Mouse (Mus musculus): ENCODE measurements around the gene Anks6. TPM values are rescaled to one million over a fixed set of nuclear protein-coding genes. Genes with fewer than 3 reads are reported as not detected.
"Not testable (repeated sequence)": the region's sequence is repeated elsewhere in the genome, so short reads cannot be mapped to it uniquely, and the experiment has no call there.

Anks6 gene
- total RNA-seq (2021) = 10 to 100 TPM; 18.6 to 21.1 TPM

GRCm38 (mm10) chr4:47056791-47057509 is at the start of gene Anks6:
Gene Anks6, minus strand, starts transcription at chr4:47057427.
- peak; percentile 81 to 84 for DNase-seq (ENCODE audit: low spot score in 2 of 2)
- intact Hi-C loops (cut with DNase I) = loop anchor here (10.0 kb wide), 1 partner anchor 552 kb away; no protein-coding TSS in a partner anchor

GRCm38 (mm10) chr4:47103561-47103960 is 46.3 kb upstream of the Anks6 start:
- DNase-seq (ENCODE audit: low spot score in 2 of 2) = no peak
- intact Hi-C loops (cut with DNase I) = no loop called here

GRCm38 (mm10) chr4:47093647-47094046 is 36.4 kb upstream of the Anks6 start:
- intact Hi-C loops (cut with DNase I) = no loop called here
- no peak for DNase-seq (ENCODE audit: low spot score in 2 of 2)

GRCm38 (mm10) chr4:47093161-47093560 is 35.9 kb upstream of the Anks6 start:
- no peak for DNase-seq (ENCODE audit: low spot score in 2 of 2)
- intact Hi-C loops (cut with DNase I) = no loop called here

- intact Hi-C loops (cut with DNase I) = no loop called here
- DNase-seq (ENCODE audit: low spot score in 2 of 2) = no peak
Observed at GRCm38 (mm10) chr4:47092387-47093021, 35.3 kb upstream of the Anks6 start.

GRCm38 (mm10) chr4:47091493-47092386 is 34.5 kb upstream of the Anks6 start, which contains the start of gene Galnt12:
Gene Galnt12, plus strand, starts transcription at chr4:47091909.
- intact Hi-C loops (cut with DNase I) = no loop called here
- peak; percentile 24 to 46 for DNase-seq (ENCODE audit: low spot score in 2 of 2)

DNA sequence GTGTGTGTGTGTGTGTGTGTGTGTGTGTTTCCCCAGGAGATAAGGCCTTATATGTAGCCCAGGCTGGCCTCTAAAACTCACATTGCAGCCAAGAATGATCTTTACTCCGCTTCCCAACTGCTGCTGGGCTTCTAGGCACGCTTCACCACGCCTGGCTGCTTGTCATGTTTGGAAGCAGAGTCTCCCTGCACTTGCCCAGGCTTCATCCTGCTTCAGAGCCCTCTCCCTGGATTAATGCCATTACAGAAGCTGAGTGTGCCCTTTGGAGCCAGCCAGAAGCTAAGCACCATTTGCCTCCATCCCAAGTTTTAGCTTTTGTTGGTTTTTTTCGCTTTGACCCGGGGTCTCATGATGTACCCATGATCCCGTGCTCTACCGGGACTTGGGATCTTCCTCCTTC is 31.4 kb upstream of the Anks6 start:
- no peak for DNase-seq (ENCODE audit: low spot score in 2 of 2)
- intact Hi-C loops (cut with DNase I) = no loop called here

GRCm38 (mm10) chr4:47083824-47084223 is 26.6 kb upstream of the Anks6 start:
- DNase-seq (ENCODE audit: low spot score in 2 of 2) = no peak
- intact Hi-C loops (cut with DNase I) = no loop called here

- intact Hi-C loops (cut with DNase I) = no loop called here
- no peak for DNase-seq (ENCODE audit: low spot score in 2 of 2)
Observed at GRCm38 (mm10) chr4:47080647-47081010, 23.4 kb upstream of the Anks6 start.

GRCm38 (mm10) chr4:47079997-47080646 is 22.9 kb upstream of the Anks6 start:
- intact Hi-C loops (cut with DNase I) = no loop called here
- no peak for DNase-seq (ENCODE audit: low spot score in 2 of 2)

DNA sequence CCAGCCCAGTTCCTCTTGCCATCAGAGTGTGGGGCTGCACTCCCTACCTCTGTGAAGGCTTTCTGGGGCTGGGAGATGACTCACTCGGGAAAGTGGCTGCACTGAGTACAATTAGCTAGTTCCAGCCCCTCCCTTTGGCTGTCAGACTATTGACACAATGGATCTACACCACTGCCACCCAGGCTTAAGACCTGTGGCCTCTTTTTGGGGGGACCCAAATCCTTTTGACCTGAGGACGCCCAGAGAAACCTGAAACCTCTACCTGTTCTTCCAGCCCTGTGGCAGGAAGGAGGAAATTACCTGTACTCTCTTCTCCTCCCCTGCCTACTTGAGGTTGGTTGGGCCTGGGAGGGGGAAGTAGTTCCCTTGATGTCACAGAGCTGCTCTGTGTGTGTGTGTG is 17.8 kb upstream of the Anks6 start:
- peak in 1 of 2 experiments; percentile 40 for DNase-seq (ENCODE audit: low spot score in 2 of 2)
- intact Hi-C loops (cut with DNase I) = no loop called here

- intact Hi-C loops (cut with DNase I) = no loop called here
- DNase-seq (ENCODE audit: low spot score in 2 of 2) = no peak
Observed at GRCm38 (mm10) chr4:47060900-47061299, 3.7 kb upstream of the Anks6 start.

GRCm38 (mm10) chr4:47057510-47058325 is 491 bp upstream of the Anks6 start:
- intact Hi-C loops (cut with DNase I) = loop anchor here (10.0 kb wide), 1 partner anchor 553 kb away; no protein-coding TSS in a partner anchor
- no peak for DNase-seq (ENCODE audit: low spot score in 2 of 2)

GRCm38 (mm10) chr4:47055570-47056080 is 1.6 kb downstream of the Anks6 start:
- intact Hi-C loops (cut with DNase I) = loop anchor here (10.0 kb wide), 1 partner anchor 551 kb away; no protein-coding TSS in a partner anchor
- no peak for DNase-seq (ENCODE audit: low spot score in 2 of 2)

DNA sequence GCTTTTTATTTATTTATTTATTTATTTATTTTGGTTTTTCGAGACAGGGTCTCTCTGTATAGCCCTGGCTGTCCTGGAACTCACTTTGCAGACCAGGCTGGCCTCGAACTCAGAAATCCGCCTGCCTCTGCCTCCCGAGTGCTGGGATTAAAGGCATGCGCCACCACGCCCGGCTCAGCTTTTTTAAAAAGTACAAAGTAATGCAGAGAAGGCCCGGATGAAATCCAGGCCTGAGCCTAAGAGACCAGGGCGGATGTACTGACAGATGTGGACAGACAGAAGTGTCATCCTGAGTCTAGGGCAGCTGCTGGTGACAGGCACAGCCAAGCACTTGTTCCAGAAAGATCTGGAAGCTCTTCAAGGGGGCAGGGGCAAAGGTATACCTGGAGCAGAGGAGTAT is 2.1 kb downstream of the Anks6 start:
- DNase-seq (ENCODE audit: low spot score in 2 of 2) = not testable (repeated sequence)
- intact Hi-C loops (cut with DNase I) = loop anchor here (10.0 kb wide), 1 partner anchor 550 kb away; no protein-coding TSS in a partner anchor

DNA sequence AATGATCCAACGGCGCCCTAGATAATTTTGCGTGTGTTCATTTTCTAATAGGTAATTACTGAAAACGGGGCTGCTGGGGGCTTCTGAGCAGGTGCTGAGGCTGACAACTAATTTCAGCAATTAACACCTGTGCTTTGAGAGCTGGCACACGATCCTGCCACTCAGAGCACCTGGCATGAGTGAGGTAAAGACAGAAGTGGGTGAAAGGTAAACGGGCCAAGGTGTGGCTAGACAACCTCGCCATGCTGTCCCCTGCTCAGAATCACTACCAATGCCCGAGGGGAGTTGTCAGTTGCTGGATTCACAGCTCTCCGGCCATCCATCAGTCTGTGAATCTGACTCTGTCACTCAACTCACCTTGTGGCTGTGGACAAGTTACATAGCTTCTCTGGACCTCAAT is 5.3 kb downstream of the Anks6 start:
- no peak for DNase-seq (ENCODE audit: low spot score in 2 of 2)
- intact Hi-C loops (cut with DNase I) = loop anchor here (10.0 kb wide), 1 partner anchor 547 kb away; no protein-coding TSS in a partner anchor

DNA sequence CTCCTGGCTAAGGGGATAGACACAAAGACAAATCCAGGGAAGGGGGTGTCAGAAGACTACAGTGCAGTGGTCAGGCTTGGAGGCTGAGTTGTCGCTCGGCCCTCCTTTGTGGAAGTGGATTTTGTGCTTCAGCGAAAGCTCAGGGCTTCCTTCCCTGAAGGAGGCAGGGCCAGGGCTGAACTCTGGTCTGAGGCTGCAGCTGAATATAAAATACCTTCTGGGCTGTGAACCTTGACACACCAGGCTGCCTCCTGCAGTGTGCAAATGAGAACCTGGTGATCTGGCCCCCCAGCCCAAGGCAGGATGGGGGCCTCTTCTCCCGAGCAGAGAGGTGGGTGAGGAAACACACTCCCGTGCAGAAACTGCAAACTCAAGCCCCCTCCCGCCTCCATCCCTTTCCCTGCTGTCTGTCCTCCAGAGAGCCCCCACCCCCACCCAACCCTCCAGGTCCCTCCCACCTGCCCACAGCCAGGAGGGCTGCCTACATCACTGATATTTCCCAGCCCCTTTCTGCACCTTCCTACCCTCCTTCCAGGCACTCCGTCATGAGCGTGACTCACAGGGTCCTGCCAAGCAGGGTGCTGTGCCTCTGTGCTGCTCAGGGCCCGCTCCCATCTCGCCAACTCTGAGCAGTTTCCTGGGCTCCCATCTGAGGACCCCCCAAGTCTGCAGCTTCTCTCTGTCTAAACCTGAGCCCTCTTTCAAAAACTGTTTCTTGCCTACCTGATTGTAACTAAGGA is 6.4 kb downstream of the Anks6 start:
- no peak for DNase-seq (ENCODE audit: low spot score in 2 of 2)
- intact Hi-C loops (cut with DNase I) = loop anchor here (10.0 kb wide), 1 partner anchor 546 kb away; no protein-coding TSS in a partner anchor

DNA sequence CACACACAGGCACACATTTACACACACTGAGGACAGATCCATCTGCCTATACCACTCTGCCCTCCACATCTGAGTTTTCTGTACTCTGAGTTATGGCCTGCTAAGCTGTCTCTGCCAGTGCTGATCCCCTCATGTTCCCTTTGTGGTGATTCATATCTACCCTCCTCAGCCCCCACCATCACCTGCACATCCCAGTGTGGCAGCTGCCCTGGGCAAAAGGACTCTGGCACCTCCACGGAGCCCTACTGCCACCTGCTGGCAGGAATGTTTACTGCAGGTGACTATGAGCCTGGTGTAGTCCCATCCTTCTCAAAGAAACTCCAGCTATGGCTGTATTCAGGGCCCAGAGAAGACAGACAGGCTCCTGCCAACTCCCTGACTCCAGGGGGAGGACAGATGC is 7.1 kb downstream of the Anks6 start:
- intact Hi-C loops (cut with DNase I) = loop anchor here (10.0 kb wide), 1 partner anchor 545 kb away; no protein-coding TSS in a partner anchor
- DNase-seq (ENCODE audit: low spot score in 2 of 2) = peak; percentile 89 to 93

Measured in left cerebral cortex, postnatal 25 days (tissue).